Mouse (Mus musculus) forebrain, embryonic 11.5 days (tissue): ENCODE measurements at regions not wholly inside any gene's neighbourhood (a gene's known extent, or its start where the extent isn't known, plus 50 kb on each side); places are given as distances from the start of the nearest gene placed in this dataset.

Experiments used
- ATAC-seq: fragments of 200-750 bp; cut with Nextera tagmentation; replicated peaks from 2 replicates; pipeline ENCODE4 v1.8.0; 2017; ENCODE audit warnings: moderate TSS enrichment; ENCODE audit not compliant: low FRiP score
- DNase-seq: peaks from one replicate; pipeline ENCODE4 v3.0.0-alpha.2; 2017; ENCODE audit warnings: low spot score
- H3K27ac ChIP-seq: fragments of 300-500 bp; sonication (generic); 2 replicates; pipeline ENCODE4 v1.5.1; 2014; ENCODE audit warnings: low read depth, low read length
- H3K27me3 ChIP-seq: fragments of 300-500 bp; sonication (generic); 2 replicates; pipeline ENCODE4 v1.6.1; 2014; ENCODE audit warnings: mild to moderate bottlenecking, low read length, mixed read lengths; ENCODE audit not compliant: control insufficient read depth, insufficient read depth
- H3K36me3 ChIP-seq: fragments of 300-500 bp; sonication (generic); 2 replicates; pipeline ENCODE4 v1.6.1; 2014; ENCODE audit warnings: mild to moderate bottlenecking, low read length, moderate library complexity, mixed read lengths; ENCODE audit not compliant: control insufficient read depth, insufficient read depth
- H3K4me1 ChIP-seq: fragments of 300-500 bp; sonication (generic); replicated peaks from 2 replicates; pipeline ENCODE4 v1.6.1; 2014; ENCODE audit warnings: low read length, mixed read lengths; ENCODE audit not compliant: control insufficient read depth, insufficient read depth
- H3K4me2 ChIP-seq: fragments of 300-500 bp; sonication (generic); 2 replicates; pipeline ENCODE4 v1.6.1; 2014; ENCODE audit warnings: low read depth, mild to moderate bottlenecking, low read length, moderate library complexity, mixed read lengths; ENCODE audit not compliant: severe bottlenecking
- H3K4me3 ChIP-seq: fragments of 300-500 bp; sonication (generic); 2 replicates; pipeline ENCODE4 v1.5.1; 2014; ENCODE audit warnings: low read depth, low read length
- H3K9ac ChIP-seq: fragments of 300-500 bp; sonication (generic); 2 replicates; pipeline ENCODE4 v1.6.1; 2014; ENCODE audit warnings: low read length
- H3K9me3 ChIP-seq: fragments of 300-500 bp; sonication (generic); 2 replicates; pipeline ENCODE4 v1.6.1; 2016; ENCODE audit warnings: low read length, mixed read lengths; ENCODE audit not compliant: control insufficient read depth
- WGBS: fragments of 180-500 bp; shearing (Covaris S2); extraction: QIAGEN DNeasy Blood & Tissue Kit; methylation state at CpG from one replicate; pipeline ENCODE4 v1.1.7; 2014; 5-methylcytosine and 5-hydroxymethylcytosine counted together

- H3K4me3 ChIP-seq: no peak overlapping the region
- no peak overlapping the region for H3K9ac ChIP-seq
- H3K4me1 ChIP-seq: no peaks in the 10 kb centered on the region
- H3K27ac ChIP-seq: no peak overlapping the region
- no peak for ATAC-seq
- no peaks in the 10 kb centered on the region for H3K27me3 ChIP-seq
- H3K36me3 ChIP-seq: no peaks in the 10 kb centered on the region
- 89% methylated on average over 5 of the region's 5 CpGs for WGBS
- no peak overlapping the region for H3K4me2 ChIP-seq
- H3K9me3 ChIP-seq: no peaks in the 10 kb centered on the region
- DNase-seq: no peak
These were observed 228.3 kb downstream of the Plpp3 start for GRCm38 (mm10) chr4:105385481-105385880.

- peak; percentile 54 for DNase-seq
- no peak for ATAC-seq
- WGBS: 29% methylated on average over 5 of the region's 5 CpGs
- no peak overlapping the region for H3K4me2 ChIP-seq
- no peaks in the 10 kb centered on the region for H3K36me3 ChIP-seq
- H3K4me1 ChIP-seq: no peaks in the 10 kb centered on the region
- H3K27me3 ChIP-seq: no peaks in the 10 kb centered on the region
- H3K9ac ChIP-seq: no peak overlapping the region
- H3K9me3 ChIP-seq: no peaks in the 10 kb centered on the region
- no peak overlapping the region for H3K27ac ChIP-seq
- no peak overlapping the region for H3K4me3 ChIP-seq
These were observed 233.2 kb downstream of the Plpp3 start for GRCm38 (mm10) chr4:105390378-105390777.

GRCm38 (mm10) chr4:105394366-105394765, 237.2 kb downstream of the Plpp3 start:
- ATAC-seq: no peak
- WGBS: 57% methylated on average over 1 of the region's 1 CpGs

GRCm38 (mm10) chr4:105397451-105397850, 240.3 kb downstream of the Plpp3 start:
- Histone ChIP-seq H3K4me3 (no peak overlapping the region), H3K27me3 (no peaks in the 10 kb centered on the region), H3K4me2 (no peak overlapping the region), H3K9ac (no peak overlapping the region), H3K36me3 (no peaks in the 10 kb centered on the region), H3K27ac (no peak overlapping the region), H3K4me1 (no peaks in the 10 kb centered on the region), H3K9me3 (no peaks in the 10 kb centered on the region)
- WGBS: 97% methylated on average over 2 of the region's 2 CpGs
- no peak for DNase-seq
- ATAC-seq: no peak

More at GRCm38 (mm10) chr4:105394366-105394765, 237.2 kb downstream of the Plpp3 start:
- no peak for DNase-seq
- no peak overlapping the region for H3K9ac ChIP-seq
- no peaks in the 10 kb centered on the region for H3K9me3 ChIP-seq
- H3K27me3 ChIP-seq: no peaks in the 10 kb centered on the region
- H3K27ac ChIP-seq: no peak overlapping the region
- no peaks in the 10 kb centered on the region for H3K4me1 ChIP-seq
- H3K4me2 ChIP-seq: no peak overlapping the region
- H3K4me3 ChIP-seq: no peak overlapping the region
- no peaks in the 10 kb centered on the region for H3K36me3 ChIP-seq

- no peak overlapping the region for H3K4me2 ChIP-seq
- no peak overlapping the region for H3K27ac ChIP-seq
- DNase-seq (no peak), ATAC-seq (no peak)
- no peak overlapping the region for H3K9ac ChIP-seq
- H3K4me1 ChIP-seq: no peaks in the 10 kb centered on the region
- H3K27me3 ChIP-seq: no peaks in the 10 kb centered on the region
- H3K9me3 ChIP-seq: no peaks in the 10 kb centered on the region
- H3K4me3 ChIP-seq: no peak overlapping the region
- no peaks in the 10 kb centered on the region for H3K36me3 ChIP-seq
- 71% methylated on average over 3 of the region's 3 CpGs for WGBS
These were observed 244.9 kb downstream of the Plpp3 start for GRCm38 (mm10) chr4:105402021-105402420.

- Histone ChIP-seq H3K27ac (no peak overlapping the region), H3K4me3 (no peak overlapping the region), H3K36me3 (no peaks in the 10 kb centered on the region), H3K9me3 (no peaks in the 10 kb centered on the region), H3K4me2 (no peak overlapping the region), H3K9ac (no peak overlapping the region), H3K4me1 (no peaks in the 10 kb centered on the region), H3K27me3 (no peaks in the 10 kb centered on the region)
- DNase-seq: no peak
- no peak for ATAC-seq
- 78% methylated on average over 3 of the region's 3 CpGs for WGBS
These were observed 246.0 kb downstream of the Plpp3 start for GRCm38 (mm10) chr4:105403169-105403568.

DNA sequence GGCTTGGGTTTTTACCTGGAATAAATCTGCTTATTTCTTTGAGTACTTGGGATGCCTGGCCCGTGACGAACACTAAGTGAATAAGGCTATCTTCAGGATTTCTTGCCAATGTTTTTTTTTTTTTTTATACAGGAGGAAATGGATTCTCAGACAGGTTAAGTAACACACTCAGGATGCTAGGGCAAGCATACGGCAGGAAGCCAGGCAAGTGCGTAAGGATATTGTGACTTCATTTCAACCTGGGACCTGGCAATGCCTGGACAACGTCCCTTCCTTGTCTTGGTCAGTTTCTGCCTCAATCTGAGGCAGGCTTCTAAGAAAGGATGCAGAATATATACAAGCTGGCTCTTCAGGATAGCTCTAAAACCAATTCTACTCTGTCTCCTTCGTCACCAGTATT, 246.5 kb downstream of the Plpp3 start:
- no peaks in the 10 kb centered on the region for H3K4me1 ChIP-seq
- no peaks in the 10 kb centered on the region for H3K9me3 ChIP-seq
- H3K27ac ChIP-seq: no peak overlapping the region
- no peak overlapping the region for H3K9ac ChIP-seq
- 90% methylated on average over 6 of the region's 6 CpGs for WGBS
- no peak overlapping the region for H3K4me2 ChIP-seq
- H3K27me3 ChIP-seq: no peaks in the 10 kb centered on the region
- no peaks in the 10 kb centered on the region for H3K36me3 ChIP-seq
- no peak for DNase-seq
- ATAC-seq: no peak
- no peak overlapping the region for H3K4me3 ChIP-seq

- Histone ChIP-seq H3K4me1 (no peaks in the 10 kb centered on the region), H3K4me3 (no peak overlapping the region), H3K27ac (no peak overlapping the region), H3K9ac (no peak overlapping the region), H3K27me3 (no peaks in the 10 kb centered on the region), H3K4me2 (no peak overlapping the region), H3K9me3 (no peaks in the 10 kb centered on the region), H3K36me3 (no peaks in the 10 kb centered on the region)
- WGBS: 94% methylated on average over 5 of the region's 5 CpGs
- DNase-seq (no peak), ATAC-seq (no peak)
These were observed 248.6 kb downstream of the Plpp3 start for GRCm38 (mm10) chr4:105405728-105406127.

- no peak for ATAC-seq
- Histone ChIP-seq H3K36me3 (no peaks in the 10 kb centered on the region), H3K4me2 (no peak overlapping the region), H3K4me1 (no peaks in the 10 kb centered on the region), H3K4me3 (no peak overlapping the region), H3K27ac (no peak overlapping the region), H3K27me3 (no peaks in the 10 kb centered on the region), H3K9ac (no peak overlapping the region), H3K9me3 (no peaks in the 10 kb centered on the region)
- WGBS: 65% methylated on average over 14 of the region's 14 CpGs
- no peak for DNase-seq
These were observed 249.8 kb downstream of the Plpp3 start for GRCm38 (mm10) chr4:105406786-105407464.
